Mouse (Mus musculus): ENCODE data around the gene Pnkd. TPM values are rescaled to one million over a fixed set of nuclear protein-coding genes. Genes with fewer than 3 reads are reported as not detected.

Pnkd gene
- polyA plus RNA-seq, 1 experiment from 2014 or later: 34.0 TPM

DNA sequence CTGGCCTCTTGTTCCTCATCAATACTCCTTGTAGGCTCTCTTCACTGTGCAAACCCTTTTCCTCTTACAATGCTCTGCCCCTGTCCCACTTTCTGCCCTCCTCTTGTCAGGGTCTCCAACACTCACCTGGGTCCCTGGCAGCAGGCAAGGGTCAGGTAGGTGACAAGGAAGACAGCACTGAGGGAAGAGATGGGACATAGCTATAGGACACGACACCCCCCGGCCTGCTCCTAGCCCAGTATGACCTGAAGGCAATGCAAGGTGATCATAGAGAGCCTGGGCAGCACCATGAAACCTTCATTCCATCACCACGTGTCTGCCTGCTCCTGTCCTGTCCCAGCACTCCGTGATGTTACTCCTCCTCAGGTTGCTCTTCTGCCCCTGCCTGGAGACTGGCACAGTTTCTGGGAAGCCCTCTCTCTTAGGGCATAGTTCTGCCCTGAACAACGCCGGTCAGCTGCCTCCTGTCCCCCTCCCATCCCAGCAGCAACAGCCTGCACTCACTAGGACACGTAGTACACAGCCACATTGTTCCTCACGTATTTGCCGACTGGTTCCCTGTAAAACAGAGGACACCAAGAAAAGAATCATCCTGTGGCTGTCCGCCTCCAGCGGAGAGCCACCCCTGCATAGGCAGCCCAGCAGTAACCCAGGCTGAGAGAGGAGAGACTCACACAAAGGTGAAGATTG, 7.7 kb downstream of the Pnkd start:
- Histone ChIP-seq H3K36me3 (ENCODE audit: control insufficient read depth, insufficient read depth) (peaks cover 8% of the 10 kb centered on the region), H3K27me3 (ENCODE audit: control insufficient read depth, insufficient read depth, low read depth, low read length) (no peaks in the 10 kb centered on the region), H3K27ac (ENCODE audit: low read length) (no peak overlapping the region), H3K9ac (ENCODE audit: low read depth, low read length) (no peak overlapping the region), H3K4me2 (ENCODE audit: low read depth, low read length) (no peak overlapping the region), H3K4me1 (ENCODE audit: control insufficient read depth, low read depth, low read length) (peaks cover 44% of the 10 kb centered on the region), H3K9me3 (replicated peaks; ENCODE audit: control insufficient read depth, low read length) (no peaks in the 10 kb centered on the region), H3K4me3 (ENCODE audit: low read depth, low read length) (no peak overlapping the region)
- 83% methylated on average over 11 of the region's 11 CpGs for WGBS (ENCODE audit: insufficient replicate concordance)
- ATAC-seq (ENCODE audit: low read depth): no peak

DNA sequence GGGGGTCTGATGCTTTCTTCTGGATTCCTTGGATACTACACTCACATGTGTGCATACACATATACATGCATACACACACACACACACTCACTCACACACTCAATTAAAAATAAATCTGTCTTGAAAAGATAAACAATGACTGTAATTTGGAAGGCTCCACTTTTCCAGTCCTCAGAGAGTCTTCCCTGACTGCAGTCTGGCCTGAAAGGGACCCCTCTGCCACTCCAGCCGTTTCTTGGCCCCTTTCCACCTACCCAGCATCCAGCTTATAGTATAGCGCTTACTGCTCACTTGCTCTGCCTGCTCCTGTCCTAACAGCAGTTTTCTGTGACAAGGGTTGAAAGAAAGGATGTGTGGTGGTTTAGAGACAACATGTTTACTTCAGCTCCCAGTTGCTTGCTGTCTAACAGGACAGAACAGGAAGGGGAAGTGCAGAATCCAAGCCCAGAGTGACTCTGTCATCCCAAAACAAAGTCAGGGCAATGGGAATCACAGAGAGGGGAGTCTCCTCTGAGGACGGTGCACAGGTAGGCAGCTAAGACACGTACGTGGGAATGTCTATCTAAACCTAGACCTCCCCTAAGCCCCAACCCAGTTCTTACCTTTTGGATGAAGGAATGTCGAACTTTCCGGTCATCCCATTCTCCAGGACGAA, 8.7 kb downstream of the Pnkd start:
- Histone ChIP-seq H3K4me1 (ENCODE audit: control insufficient read depth, low read depth, low read length) (peaks cover 42% of the 10 kb centered on the region), H3K9me3 (replicated peaks; ENCODE audit: control insufficient read depth, low read length) (no peaks in the 10 kb centered on the region), H3K27ac (ENCODE audit: low read length) (no peak overlapping the region), H3K4me2 (ENCODE audit: low read depth, low read length) (no peak overlapping the region), H3K36me3 (ENCODE audit: control insufficient read depth, insufficient read depth) (peaks cover 8% of the 10 kb centered on the region), H3K9ac (ENCODE audit: low read depth, low read length) (no peak overlapping the region), H3K27me3 (ENCODE audit: control insufficient read depth, insufficient read depth, low read depth, low read length) (no peaks in the 10 kb centered on the region), H3K4me3 (ENCODE audit: low read depth, low read length) (no peak overlapping the region)
- 78% methylated on average over 8 of the region's 8 CpGs for WGBS (ENCODE audit: insufficient replicate concordance)
- no peak for ATAC-seq (ENCODE audit: low read depth)

GRCm38 (mm10) chr1:74294090-74294643, 9.4 kb downstream of the Pnkd start:
- peaks cover 43% of the 10 kb centered on the region for H3K4me1 ChIP-seq (ENCODE audit: control insufficient read depth, low read depth, low read length)
- no peaks in the 10 kb centered on the region for H3K9me3 ChIP-seq (replicated peaks; ENCODE audit: control insufficient read depth, low read length)
- no peak for ATAC-seq (ENCODE audit: low read depth)
- H3K4me2 ChIP-seq (ENCODE audit: low read depth, low read length): no peak overlapping the region
- no peak overlapping the region for H3K9ac ChIP-seq (ENCODE audit: low read depth, low read length)
- no peak overlapping the region for H3K27ac ChIP-seq (ENCODE audit: low read length)
- 92% methylated on average over 3 of the region's 3 CpGs for WGBS (ENCODE audit: insufficient replicate concordance)
- no peak overlapping the region for H3K4me3 ChIP-seq (ENCODE audit: low read depth, low read length)
- H3K36me3 ChIP-seq (ENCODE audit: control insufficient read depth, insufficient read depth): peaks cover 8% of the 10 kb centered on the region
- H3K27me3 ChIP-seq (ENCODE audit: control insufficient read depth, insufficient read depth, low read depth, low read length): no peaks in the 10 kb centered on the region

DNA sequence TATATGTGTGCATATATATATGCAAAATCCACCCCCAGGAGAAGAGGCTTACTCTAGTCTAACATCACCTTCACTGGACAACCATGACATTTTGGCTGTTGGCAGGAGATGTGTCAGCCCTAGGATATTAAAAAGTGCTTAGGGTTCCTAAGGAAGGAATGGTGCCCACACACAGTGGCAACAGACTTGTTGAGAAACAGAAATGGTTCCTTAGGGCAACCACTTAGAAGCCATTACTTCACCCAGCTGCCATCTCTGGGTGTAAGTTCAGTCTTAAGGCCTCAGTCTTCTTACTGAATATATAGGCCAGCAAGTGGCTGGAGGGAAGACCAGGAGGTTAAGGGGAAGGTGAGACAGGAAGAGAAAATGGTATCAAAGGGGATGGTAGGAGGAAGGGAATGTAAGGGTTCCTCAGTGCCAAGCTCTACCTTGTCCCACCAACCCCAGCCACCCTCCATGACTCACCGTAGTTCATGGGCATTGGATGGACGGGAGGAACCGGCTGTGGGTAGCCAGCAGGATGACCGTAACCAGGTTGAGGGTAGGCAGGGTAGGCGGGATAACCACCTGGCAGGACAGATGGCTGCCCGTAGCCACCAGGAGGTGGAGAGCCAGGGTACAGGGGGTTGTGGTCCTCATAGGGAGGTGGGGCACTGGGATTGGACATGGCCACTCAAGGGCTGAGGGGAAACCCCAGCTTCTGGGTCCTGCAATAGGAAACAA, 10.2 kb downstream of the Pnkd start:
- H3K4me2 ChIP-seq (ENCODE audit: low read depth, low read length): peak overlapping the region; percentile 81
- H3K9me3 ChIP-seq (replicated peaks; ENCODE audit: control insufficient read depth, low read length): no peaks in the 10 kb centered on the region
- H3K27me3 ChIP-seq (ENCODE audit: control insufficient read depth, insufficient read depth, low read depth, low read length): no peaks in the 10 kb centered on the region
- peaks cover 50% of the 10 kb centered on the region for H3K4me1 ChIP-seq (ENCODE audit: control insufficient read depth, low read depth, low read length)
- H3K27ac ChIP-seq (ENCODE audit: low read length): peak overlapping the region; percentile 99
- ATAC-seq (ENCODE audit: low read depth): peak; percentile 1; the same call in 1 of the 2 replicates
- 56% methylated on average over 6 of the region's 6 CpGs for WGBS (ENCODE audit: insufficient replicate concordance)
- H3K36me3 ChIP-seq (ENCODE audit: control insufficient read depth, insufficient read depth): peaks cover 8% of the 10 kb centered on the region
- peak overlapping the region; percentile 64 for H3K4me3 ChIP-seq (ENCODE audit: low read depth, low read length)
- peak overlapping the region; percentile 75 for H3K9ac ChIP-seq (ENCODE audit: low read depth, low read length)

DNA sequence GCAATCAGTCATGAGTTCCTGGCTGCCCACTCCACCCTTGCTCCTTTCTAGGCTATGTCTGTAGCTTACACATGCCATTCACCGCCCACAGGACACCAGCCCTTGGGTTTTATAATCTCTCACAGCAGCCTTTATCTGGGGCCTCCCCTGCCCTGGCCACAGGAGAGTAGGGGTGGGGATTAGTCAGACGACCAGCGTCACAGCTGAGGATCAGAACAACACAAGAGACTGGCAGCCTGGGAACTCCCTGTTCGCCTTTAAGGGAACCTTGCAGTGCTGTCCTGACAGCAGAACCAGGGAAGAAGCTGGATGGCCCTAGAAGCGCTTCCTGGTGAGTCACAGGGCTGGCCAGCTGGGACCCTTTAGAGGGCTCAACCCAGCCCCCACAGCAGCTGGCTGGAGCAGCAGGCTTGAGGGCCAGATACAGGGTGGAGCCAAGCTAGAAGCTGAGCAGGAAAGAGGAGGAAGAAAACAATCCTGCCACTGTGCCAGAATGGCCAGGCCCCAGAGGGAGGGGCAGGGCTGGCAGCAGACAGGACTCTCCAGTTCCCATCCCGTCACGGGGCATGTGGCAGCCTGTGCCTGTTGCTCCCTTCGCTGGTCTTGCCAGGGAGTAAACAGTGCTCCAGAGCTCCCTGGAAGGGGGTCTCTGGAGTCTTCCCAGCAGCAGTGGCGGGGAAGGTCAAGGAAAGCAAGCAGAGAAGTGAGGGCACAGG, 10.9 kb downstream of the Pnkd start:
- Histone ChIP-seq H3K36me3 (ENCODE audit: control insufficient read depth, insufficient read depth) (peaks cover 4% of the 10 kb centered on the region), H3K9me3 (replicated peaks; ENCODE audit: control insufficient read depth, low read length) (no peaks in the 10 kb centered on the region), H3K9ac (ENCODE audit: low read depth, low read length) (peak overlapping the region; percentile 75), H3K4me3 (ENCODE audit: low read depth, low read length) (peak overlapping the region; percentile 64), H3K27me3 (ENCODE audit: control insufficient read depth, insufficient read depth, low read depth, low read length) (no peaks in the 10 kb centered on the region), H3K27ac (ENCODE audit: low read length) (peak overlapping the region; percentile 99), H3K4me2 (ENCODE audit: low read depth, low read length) (peak overlapping the region; percentile 81), H3K4me1 (ENCODE audit: control insufficient read depth, low read depth, low read length) (peaks cover 54% of the 10 kb centered on the region)
- peak; percentile 94 for ATAC-seq (ENCODE audit: low read depth)
- 21% methylated on average over 9 of the region's 9 CpGs for WGBS (ENCODE audit: insufficient replicate concordance)

DNA sequence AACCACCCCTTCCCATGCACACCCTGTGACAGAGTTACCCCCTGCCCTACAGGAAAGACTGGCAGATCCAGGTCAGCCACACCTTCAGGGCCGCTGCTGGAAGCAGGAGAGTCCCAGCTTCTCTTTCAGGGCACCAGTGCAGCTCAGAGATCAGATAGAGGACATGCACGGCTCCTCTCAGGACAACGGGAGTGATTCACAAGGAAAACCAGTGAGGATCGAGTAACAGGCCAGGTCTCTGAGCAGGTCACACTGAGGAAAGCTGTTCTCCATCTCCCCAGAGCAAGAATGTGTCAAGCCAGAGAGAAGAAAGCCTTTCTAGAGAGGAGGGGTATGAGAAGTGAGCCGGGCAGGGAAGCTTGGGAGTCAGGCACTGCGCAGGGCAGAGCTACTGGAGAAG, 11.7 kb downstream of the Pnkd start:
- ATAC-seq (ENCODE audit: low read depth): no peak
- H3K9me3 ChIP-seq (replicated peaks; ENCODE audit: control insufficient read depth, low read length): no peaks in the 10 kb centered on the region
- WGBS (ENCODE audit: insufficient replicate concordance): 60% methylated on average over 6 of the region's 6 CpGs
- H3K4me2 ChIP-seq (ENCODE audit: low read depth, low read length): peak overlapping the region; percentile 81
- peak overlapping the region; percentile 64 for H3K4me3 ChIP-seq (ENCODE audit: low read depth, low read length)
- H3K4me1 ChIP-seq (ENCODE audit: control insufficient read depth, low read depth, low read length): peaks cover 57% of the 10 kb centered on the region
- H3K9ac ChIP-seq (ENCODE audit: low read depth, low read length): peak overlapping the region; percentile 75
- peaks cover 4% of the 10 kb centered on the region for H3K36me3 ChIP-seq (ENCODE audit: control insufficient read depth, insufficient read depth)
- H3K27ac ChIP-seq (ENCODE audit: low read length): peak overlapping the region; percentile 99
- H3K27me3 ChIP-seq (ENCODE audit: control insufficient read depth, insufficient read depth, low read depth, low read length): no peaks in the 10 kb centered on the region

DNA sequence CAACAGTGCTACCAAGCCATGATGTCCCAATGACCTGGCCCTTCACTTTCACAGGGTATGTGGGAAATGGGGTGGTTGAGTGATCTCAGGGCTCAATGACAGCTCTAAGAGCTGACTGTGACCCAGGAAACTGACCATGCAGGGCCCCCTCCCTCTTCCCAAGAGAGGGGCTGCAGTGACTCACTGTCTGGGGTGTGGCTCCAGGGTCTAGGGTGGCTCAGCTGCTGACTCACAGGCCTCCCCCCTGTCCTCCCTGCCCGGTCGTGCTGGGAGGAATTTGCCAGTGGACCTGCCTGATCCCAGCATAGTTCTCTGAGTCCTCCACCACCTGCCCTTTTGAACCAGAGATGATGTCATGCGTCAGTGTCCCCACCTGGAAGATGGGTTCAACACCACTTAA, 12.5 kb downstream of the Pnkd start:
- Histone ChIP-seq H3K4me3 (ENCODE audit: low read depth, low read length) (no peak overlapping the region), H3K9ac (ENCODE audit: low read depth, low read length) (no peak overlapping the region)

GRCm38 (mm10) chr1:74298157-74298750, 13.5 kb downstream of the Pnkd start:
- 81% methylated on average over 5 of the region's 5 CpGs for WGBS (ENCODE audit: insufficient replicate concordance)
- Histone ChIP-seq H3K4me2 (ENCODE audit: low read depth, low read length) (no peak overlapping the region), H3K27me3 (ENCODE audit: control insufficient read depth, insufficient read depth, low read depth, low read length) (no peaks in the 10 kb centered on the region), H3K9ac (ENCODE audit: low read depth, low read length) (no peak overlapping the region), H3K27ac (ENCODE audit: low read length) (peak overlapping the region; percentile 4; the same call in 1 of the 2 replicates), H3K36me3 (ENCODE audit: control insufficient read depth, insufficient read depth) (no peaks in the 10 kb centered on the region; the same call in 1 of the 2 replicates), H3K4me1 (ENCODE audit: control insufficient read depth, low read depth, low read length) (peaks cover 65% of the 10 kb centered on the region), H3K4me3 (ENCODE audit: low read depth, low read length) (no peak overlapping the region), H3K9me3 (replicated peaks; ENCODE audit: control insufficient read depth, low read length) (no peaks in the 10 kb centered on the region)
- no peak for ATAC-seq (ENCODE audit: low read depth)

More for the DNA sequence above, 12.5 kb downstream of the Pnkd start:
- no peak for ATAC-seq (ENCODE audit: low read depth)
- WGBS (ENCODE audit: insufficient replicate concordance): 42% methylated on average over 3 of the region's 3 CpGs
- no peaks in the 10 kb centered on the region for H3K27me3 ChIP-seq (ENCODE audit: control insufficient read depth, insufficient read depth, low read depth, low read length)
- no peaks in the 10 kb centered on the region; the same call in 1 of the 2 replicates for H3K36me3 ChIP-seq (ENCODE audit: control insufficient read depth, insufficient read depth)
- no peak overlapping the region for H3K27ac ChIP-seq (ENCODE audit: low read length)
- H3K9me3 ChIP-seq (replicated peaks; ENCODE audit: control insufficient read depth, low read length): no peaks in the 10 kb centered on the region
- no peak overlapping the region for H3K4me2 ChIP-seq (ENCODE audit: low read depth, low read length)
- peaks cover 57% of the 10 kb centered on the region for H3K4me1 ChIP-seq (ENCODE audit: control insufficient read depth, low read depth, low read length)

All from liver, embryonic 16.5 days (tissue).